Mouse (Mus musculus) limb, embryonic 14.5 days (tissue): ENCODE results near the gene Hnrnpa1. TPM values are rescaled to one million over a fixed set of nuclear protein-coding genes. Genes with fewer than 3 reads are reported as not detected.

Experiments
- ATAC-seq: fragments of 200-750 bp; cut with Nextera tagmentation; 2 replicates; pipeline ENCODE4 v1.8.0; 2017; ENCODE audit warnings: low read depth, moderate number of reproducible peaks, moderate TSS enrichment; ENCODE audit not compliant: low FRiP score
- DNase-seq: peaks from one replicate; pipeline ENCODE4 v3.0.0-alpha.2; 2015; ENCODE audit warnings: low spot score
- H3K27ac ChIP-seq: fragments of 300-500 bp; sonication (generic); replicated peaks from 2 replicates; pipeline ENCODE4 v1.5.1; 2014; ENCODE audit warnings: low read depth, mild to moderate bottlenecking, low read length, moderate library complexity, mixed read lengths
- H3K27me3 ChIP-seq: fragments of 300-500 bp; sonication (generic); 2 replicates; pipeline ENCODE4 v1.6.1; 2014; ENCODE audit warnings: low read length, mixed read lengths; ENCODE audit not compliant: control insufficient read depth, insufficient read depth
- H3K36me3 ChIP-seq: fragments of 300-500 bp; sonication (generic); 2 replicates; pipeline ENCODE4 v1.6.1; 2014; ENCODE audit warnings: mild to moderate bottlenecking, low read length, moderate library complexity, mixed read lengths; ENCODE audit not compliant: control insufficient read depth, insufficient read depth
- H3K4me1 ChIP-seq: fragments of 300-500 bp; sonication (generic); 2 replicates; pipeline ENCODE4 v1.6.1; 2014; ENCODE audit warnings: antibody characterized with exemption, low read length, mixed read lengths; ENCODE audit not compliant: control insufficient read depth, insufficient read depth
- H3K4me2 ChIP-seq: fragments of 300-500 bp; sonication (generic); replicated peaks from 2 replicates; pipeline ENCODE4 v1.6.1; 2014; ENCODE audit warnings: low read depth, mild to moderate bottlenecking, low read length, moderate library complexity; ENCODE audit not compliant: severe bottlenecking
- H3K4me3 ChIP-seq: fragments of 300-500 bp; sonication (generic); replicated peaks from 2 replicates; pipeline ENCODE4 v1.5.1; 2014; ENCODE audit warnings: low read length
- H3K9ac ChIP-seq: fragments of 300-500 bp; sonication (generic); 2 replicates; pipeline ENCODE4 v1.6.1; 2014; ENCODE audit warnings: mild to moderate bottlenecking, low read depth, low read length, moderate library complexity; ENCODE audit not compliant: severe bottlenecking
- H3K9me3 ChIP-seq: fragments of 300-500 bp; sonication (generic); 2 replicates; pipeline ENCODE4 v1.6.1; 2016; ENCODE audit warnings: low read length; ENCODE audit not compliant: control insufficient read depth
- POLR2A ChIP-seq: fragments of 200-500 bp; IDR thresholded peaks from 2 replicates; pipeline ENCODE4 v1.8.0; 2012; ENCODE audit warnings: inconsistent platforms, mild to moderate bottlenecking, moderate library complexity, borderline replicate concordance; ENCODE audit not compliant: insufficient read depth, insufficient read length; ENCODE audit errors: extremely low read depth
- WGBS: fragments of 180-500 bp; shearing (Covaris S2); extraction: QIAGEN DNeasy Blood & Tissue Kit; methylation state at CpG from one replicate; pipeline ENCODE4 v1.1.7; 2014; 5-methylcytosine and 5-hydroxymethylcytosine counted together
- polyA plus RNA-seq, 2 experiments: library from polyadenylated mRNA; depleted of rRNA in 1 of 2; stranded (reverse) in 1 of 2; unstranded in 1 of 2; fragments of >200 nt; fragmentation: Nextera tagmentation in 1 of 2; extraction: Ambion mirVana in 1 of 2; gene quantifications; 2 replicates each; pipeline versions ENCODE4 v1.2.1 to v1.2.3; 2012 to 2014

Hnrnpa1 gene
- 830 and 1,175 TPM in 2 replicates for polyA plus RNA-seq (2012; rRNA removed)
- polyA plus RNA-seq (2014; fragmentation: Nextera tagmentation; extraction: Ambion mirVana), result 704 and 769 TPM in 2 replicates

DNA sequence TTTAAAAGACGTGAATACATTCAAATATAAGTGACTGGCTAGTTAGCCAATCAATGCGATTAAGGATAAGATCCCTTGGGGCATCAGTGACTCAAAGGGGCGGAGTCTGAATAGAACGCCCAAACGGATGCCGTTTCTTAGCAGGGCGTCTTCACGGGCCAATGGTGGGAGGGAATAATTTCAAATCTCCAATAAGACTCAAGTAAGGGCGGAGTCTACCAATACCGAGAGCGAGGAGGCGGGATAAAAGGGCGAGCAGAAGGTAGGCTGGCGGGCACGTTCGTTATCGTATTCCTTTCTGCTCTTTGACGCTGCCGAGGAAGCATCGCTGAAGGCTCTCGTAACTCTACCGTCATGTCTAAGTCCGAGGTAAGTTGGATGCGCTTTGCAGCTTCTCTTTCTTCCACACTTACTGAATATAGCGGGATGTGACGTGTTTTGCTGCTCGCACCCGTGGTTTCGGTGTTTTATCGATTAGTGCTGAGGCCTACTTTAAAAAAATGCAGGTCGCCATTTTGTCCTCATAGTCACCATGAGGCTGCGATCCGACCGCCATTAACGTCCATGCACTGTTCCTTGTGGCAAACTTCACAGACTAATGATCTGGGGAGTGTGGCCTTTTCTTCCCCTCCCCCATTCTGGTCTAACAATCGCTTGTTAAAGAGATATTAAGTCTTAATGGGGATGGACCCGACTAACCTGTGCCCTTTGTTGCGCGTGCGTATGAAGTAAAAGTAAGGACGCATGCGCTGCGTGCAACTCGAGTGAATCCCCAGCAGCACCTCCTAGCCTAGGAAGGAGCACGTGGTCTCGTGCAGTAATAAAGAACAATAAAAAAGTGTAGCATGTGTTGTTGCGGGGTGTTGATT, at the start of gene Hnrnpa1:
Gene Hnrnpa1, plus strand, starts transcription at position 273 of the 869 bp plus-strand sequence.
- Histone ChIP-seq H3K4me1 (peaks cover 21% of the 10 kb centered on the region), H3K4me2 (peak within 1 kb of the TSS; percentile 65), H3K27ac (peak within 1 kb of the TSS; percentile 90), H3K9ac (peak within 1 kb of the TSS; percentile 84), H3K4me3 (peak within 1 kb of the TSS; percentile 74), H3K36me3 (peaks cover 46% of the 10 kb centered on the region), H3K27me3 (no peaks in the 10 kb centered on the region), H3K9me3 (no peaks in the 10 kb centered on the region)
- under 1% methylated on average over 47 of the region's 47 CpGs for WGBS
- peak; percentile 91 for ATAC-seq
- DNase-seq, result peak; percentile 100
- TF ChIP-seq POLR2A, result peak; percentile 82; the same call in 1 of the 2 replicates

DNA sequence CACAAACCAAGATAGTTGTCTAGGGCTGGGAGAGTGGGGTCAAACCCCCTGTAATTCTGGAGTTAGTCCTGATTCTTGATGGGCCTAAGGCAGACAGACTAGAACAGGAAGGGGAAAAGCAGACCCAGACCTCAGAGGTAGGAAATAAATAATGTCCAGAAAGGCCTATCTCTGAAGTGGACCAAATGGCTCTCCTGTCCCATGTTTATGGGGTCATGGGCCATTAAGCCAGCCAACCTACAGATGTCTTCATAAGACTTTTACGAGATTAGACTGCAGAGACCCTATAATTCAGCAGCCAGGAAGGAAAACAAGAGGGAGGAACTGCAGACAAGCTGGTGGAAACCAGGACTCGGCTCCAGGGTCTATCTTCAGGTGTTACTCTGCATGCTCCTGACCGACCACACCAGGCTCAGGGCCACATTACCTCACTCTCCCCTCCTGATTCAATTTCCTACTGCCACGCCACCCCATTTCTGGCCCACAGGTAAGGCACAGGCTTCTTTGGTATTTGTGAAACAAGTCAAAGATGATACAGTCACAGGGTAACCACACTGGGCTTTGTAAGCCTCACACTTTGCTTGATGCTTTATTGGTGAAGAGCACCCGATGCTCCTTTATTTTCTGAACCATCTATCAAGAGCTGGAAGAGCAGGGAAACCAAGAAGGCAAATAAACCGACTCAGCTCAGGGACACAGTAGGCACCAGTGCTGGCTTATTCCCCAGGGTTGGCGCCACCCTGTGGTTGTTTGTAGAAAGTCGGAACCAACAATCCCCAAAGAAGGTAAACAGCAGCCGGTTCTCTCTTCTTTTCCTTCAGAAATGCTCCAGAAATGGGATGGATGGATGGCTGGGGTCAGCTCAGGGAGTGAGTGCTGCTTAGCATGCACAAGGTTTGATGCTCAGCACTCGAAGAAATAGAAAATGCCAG, 49.4 kb upstream of the Hnrnpa1 start:
- Histone ChIP-seq H3K27me3 (no peaks in the 10 kb centered on the region), H3K36me3 (peaks cover 49% of the 10 kb centered on the region), H3K27ac (no peak overlapping the region), H3K9ac (no peak overlapping the region), H3K4me2 (no peak overlapping the region), H3K9me3 (no peaks in the 10 kb centered on the region), H3K4me1 (no peaks in the 10 kb centered on the region), H3K4me3 (no peak overlapping the region)
- TF ChIP-seq POLR2A, result no peak
- DNase-seq (no peak), ATAC-seq (no peak)
- WGBS, result 39% methylated on average over 10 of the region's 10 CpGs

DNA sequence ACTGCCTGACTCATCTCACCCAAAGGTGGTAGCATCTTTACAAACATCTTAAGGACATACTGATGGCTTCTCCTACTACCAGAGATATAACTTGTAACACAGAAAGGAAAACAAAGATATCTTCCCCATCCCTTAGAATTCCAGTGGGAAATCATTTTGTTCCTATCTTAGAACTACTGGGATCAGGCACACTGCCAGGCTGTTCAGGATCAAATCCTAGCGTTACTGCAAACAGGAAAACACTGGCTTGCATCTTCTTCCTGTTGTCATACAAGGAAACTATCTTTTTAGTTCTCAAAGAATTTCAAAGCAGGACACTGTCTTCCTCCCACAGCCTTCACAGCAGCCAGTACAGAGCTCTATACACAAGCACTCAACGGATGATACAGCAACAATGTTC, 46.6 kb upstream of the Hnrnpa1 start:
- ATAC-seq (no peak), DNase-seq (no peak)
- no peaks in the 10 kb centered on the region for H3K27me3 ChIP-seq
- no peak overlapping the region for H3K27ac ChIP-seq
- H3K4me2 ChIP-seq, result no peak overlapping the region
- no peak overlapping the region for H3K4me3 ChIP-seq
- WGBS, result 85% methylated on average over 2 of the region's 2 CpGs
- H3K9ac ChIP-seq, result no peak overlapping the region
- H3K4me1 ChIP-seq, result no peaks in the 10 kb centered on the region
- TF ChIP-seq POLR2A, result no peak
- H3K36me3 ChIP-seq, result peaks cover 77% of the 10 kb centered on the region
- no peaks in the 10 kb centered on the region for H3K9me3 ChIP-seq

DNA sequence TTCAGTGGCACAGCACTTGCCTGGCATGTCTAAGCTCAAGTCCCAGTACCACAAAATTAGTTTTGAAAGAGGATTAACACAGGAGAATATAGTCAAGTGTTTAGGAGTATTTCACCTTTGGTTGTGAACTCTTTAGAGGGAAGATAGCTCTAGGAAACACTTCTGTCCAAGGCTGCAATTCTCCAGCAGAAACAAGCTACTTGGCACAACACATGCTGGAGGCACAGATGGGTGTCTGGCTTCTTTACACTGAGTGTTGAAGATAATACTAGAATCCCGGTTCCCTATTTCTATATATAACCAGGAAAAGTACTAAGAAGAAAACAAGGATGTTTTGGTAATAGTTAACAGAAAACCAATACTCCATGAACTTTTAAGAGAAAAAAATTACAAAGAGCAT, 43.4 kb upstream of the Hnrnpa1 start:
- DNase-seq (no peak), ATAC-seq (no peak)
- peaks cover 88% of the 10 kb centered on the region for H3K36me3 ChIP-seq

DNA sequence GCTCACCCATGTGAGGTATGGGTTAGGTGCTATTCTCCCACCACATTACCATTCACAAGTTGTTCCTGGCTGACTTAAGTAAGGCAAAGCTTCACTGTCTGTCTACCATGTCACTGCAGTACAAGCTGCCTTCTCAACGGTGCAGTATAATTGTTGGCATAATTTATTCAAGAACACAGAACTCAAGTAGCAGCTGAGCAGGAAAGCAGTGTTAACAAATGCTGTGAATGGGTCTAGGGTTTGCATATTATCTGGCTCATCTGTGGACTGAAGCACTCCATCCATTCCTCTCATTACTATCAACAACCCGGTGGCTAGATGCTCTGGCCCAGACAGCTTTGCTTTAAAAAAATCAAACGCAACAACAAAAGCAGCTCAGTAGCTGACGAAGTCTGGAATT, 42.4 kb upstream of the Hnrnpa1 start:
- Histone ChIP-seq H3K9me3 (no peaks in the 10 kb centered on the region), H3K36me3 (peaks cover 82% of the 10 kb centered on the region), H3K4me2 (no peak overlapping the region), H3K9ac (no peak overlapping the region), H3K4me3 (no peak overlapping the region), H3K4me1 (no peaks in the 10 kb centered on the region), H3K27ac (no peak overlapping the region), H3K27me3 (no peaks in the 10 kb centered on the region)
- 90% methylated on average over 4 of the region's 4 CpGs for WGBS
- ATAC-seq (no peak), DNase-seq (no peak)
- no peak for TF ChIP-seq POLR2A

More for the DNA sequence above, 43.4 kb upstream of the Hnrnpa1 start:
- no peak overlapping the region for H3K9ac ChIP-seq
- H3K27me3 ChIP-seq, result no peaks in the 10 kb centered on the region
- H3K9me3 ChIP-seq, result no peaks in the 10 kb centered on the region
- no peak overlapping the region for H3K4me3 ChIP-seq
- H3K4me2 ChIP-seq, result no peak overlapping the region
- WGBS, result 86% methylated on average over 1 of the region's 1 CpGs
- H3K27ac ChIP-seq, result no peak overlapping the region
- TF ChIP-seq POLR2A, result no peak
- no peaks in the 10 kb centered on the region for H3K4me1 ChIP-seq
